Mouse (Mus musculus) liver, adult 2 months (tissue): ENCODE data around the gene Glud1. TPM values are rescaled to one million over a fixed set of nuclear protein-coding genes. Genes with fewer than 3 reads are reported as not detected.

Experiments used
- DNase-seq: peaks from one replicate; pipeline ENCODE4 v3.0.0-alpha.2; 2011; ENCODE audit warnings: low read depth, low spot score; ENCODE audit errors: extremely low read depth
- H3K27ac ChIP-seq: fragments of 200-500 bp; replicated peaks from 2 replicates; pipeline ENCODE4 v1.5.1; 2012; ENCODE audit warnings: low read depth, mild to moderate bottlenecking, control low read depth, inconsistent platforms, low read length; ENCODE audit not compliant: insufficient read depth
- H3K27me3 ChIP-seq: fragments of 200-500 bp; 2 replicates; pipeline ENCODE4 v1.6.1; 2012; ENCODE audit warnings: mild to moderate bottlenecking, moderate library complexity, low read length, inconsistent platforms; ENCODE audit not compliant: control insufficient read depth, insufficient read depth
- H3K36me3 ChIP-seq: fragments of 200-500 bp; 2 replicates; pipeline ENCODE4 v1.6.1; 2012; ENCODE audit warnings: low read length, inconsistent platforms; ENCODE audit not compliant: control insufficient read depth, insufficient read depth
- H3K4me1 ChIP-seq: fragments of 200-500 bp; 2 replicates; pipeline ENCODE4 v1.6.1; 2011; ENCODE audit warnings: low read length; ENCODE audit not compliant: control insufficient read depth, insufficient read depth
- H3K4me3 ChIP-seq: fragments of 200-500 bp; 2 replicates; pipeline ENCODE4 v1.5.1; 2011; ENCODE audit warnings: low read depth, mild to moderate bottlenecking, control low read depth, low read length, moderate library complexity; ENCODE audit not compliant: insufficient read depth
- H3K79me2 ChIP-seq: fragments of 200-500 bp; 2 replicates; pipeline ENCODE4 v1.6.1; 2012; ENCODE audit warnings: inconsistent platforms, mild to moderate bottlenecking, low read length, moderate library complexity; ENCODE audit not compliant: control insufficient read depth, insufficient read depth
- H3K9ac ChIP-seq: fragments of 200-500 bp; 2 replicates; pipeline ENCODE4 v1.6.1; 2012; ENCODE audit warnings: low read depth, mild to moderate bottlenecking, control low read depth, inconsistent platforms, low read length
- CTCF ChIP-seq: fragments of 200-500 bp; IDR thresholded peaks from 2 replicates; pipeline ENCODE4 v1.5.1; 2011; ENCODE audit warnings: low read depth, low read length, control low read depth
- POLR2A ChIP-seq: fragments of 200-500 bp; IDR thresholded peaks from 2 replicates; pipeline ENCODE4 v1.6.1; 2011; ENCODE audit warnings: low read length, control low read depth; ENCODE audit not compliant: insufficient read depth; ENCODE audit errors: extremely low read depth
- WGBS: fragments of 180-500 bp; shearing (Covaris S2); methylation state at CpG from one replicate; pipeline ENCODE4 v1.1.7; 2018; 5-methylcytosine and 5-hydroxymethylcytosine counted together
- polyA plus RNA-seq: library from polyadenylated mRNA; depleted of rRNA; stranded (reverse); fragments of >200 nt; gene quantifications from 2 replicates; pipeline ENCODE4 v1.2.3, GENCODE M21; 2012
- total RNA-seq: library from RNA; depleted of rRNA; stranded (reverse); fragments of >200 nt; gene quantifications from 2 replicates; pipeline ENCODE4 v1.2.3, GENCODE M21; 2014

The Glud1 gene
- total and polyA plus RNA-seq, 2 experiments, result 633 to 691 TPM

DNA sequence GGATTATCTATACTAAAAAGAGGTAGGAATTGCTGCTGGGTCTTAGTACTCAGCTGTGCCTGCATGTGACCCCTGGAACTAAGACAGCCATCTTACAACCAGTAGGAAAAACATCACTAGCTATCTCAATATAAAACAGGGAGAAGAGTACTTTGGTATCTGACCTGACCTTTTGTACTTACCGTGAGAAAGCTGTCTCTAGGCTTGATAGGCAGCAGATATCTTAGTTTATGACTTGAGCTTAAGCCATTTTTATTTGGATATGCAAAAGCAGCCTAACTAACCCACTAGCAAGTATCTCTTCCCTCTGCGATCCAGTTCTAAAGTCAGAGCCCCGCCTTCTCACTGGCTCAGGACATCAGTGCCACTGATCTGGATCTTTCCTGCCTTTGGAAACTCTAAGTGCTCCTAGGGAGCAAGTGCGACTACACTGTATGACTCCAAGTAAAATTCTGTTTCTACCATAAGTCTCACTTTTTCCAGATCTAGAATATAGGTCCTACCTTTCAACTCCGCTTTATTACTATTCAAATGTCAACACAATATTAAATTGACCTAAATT, 7.8 kb upstream of the Glud1 start:
- no peak overlapping the region for H3K9ac ChIP-seq
- H3K4me1 ChIP-seq, result peaks cover 32% of the 10 kb centered on the region
- no peaks in the 10 kb centered on the region for H3K27me3 ChIP-seq
- peaks cover 3% of the 10 kb centered on the region; the same call in 1 of the 2 replicates for H3K79me2 ChIP-seq
- TF ChIP-seq CTCF (no peak), POLR2A (no peak)
- 46% methylated on average over 5 of the region's 5 CpGs for WGBS
- peak overlapping the region; percentile 63 for H3K27ac ChIP-seq
- DNase-seq, result peak; percentile 85
- no peak overlapping the region for H3K4me3 ChIP-seq
- H3K36me3 ChIP-seq, result no peaks in the 10 kb centered on the region; the same call in 1 of the 2 replicates

DNA sequence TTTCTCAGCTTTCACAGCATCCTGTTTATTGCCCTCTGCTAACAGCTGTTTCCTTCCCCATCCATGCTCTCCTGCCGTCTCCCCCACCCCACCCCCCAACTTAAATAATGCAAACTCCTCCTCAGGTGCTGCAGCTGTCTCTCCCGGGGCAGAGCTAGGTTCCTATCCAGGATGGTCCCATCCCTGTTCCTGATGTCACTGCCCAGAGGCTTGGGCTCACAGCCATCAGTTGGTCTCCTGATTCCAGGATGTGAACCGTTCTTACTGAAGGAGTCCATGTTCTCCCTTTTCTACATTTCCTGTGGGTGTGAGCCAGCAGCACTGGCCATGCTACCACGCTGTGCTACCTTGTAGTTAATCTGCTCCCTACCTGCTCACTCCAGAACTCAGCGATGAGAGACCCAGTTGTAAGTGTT, 7.3 kb upstream of the Glud1 start:
- 36% methylated on average over 5 of the region's 5 CpGs for WGBS
- H3K79me2 ChIP-seq, result peaks cover 3% of the 10 kb centered on the region; the same call in 1 of the 2 replicates
- H3K36me3 ChIP-seq, result no peaks in the 10 kb centered on the region; the same call in 1 of the 2 replicates
- H3K9ac ChIP-seq, result no peak overlapping the region
- DNase-seq, result no peak
- H3K27me3 ChIP-seq, result no peaks in the 10 kb centered on the region
- peak overlapping the region; percentile 53; the same call in 1 of the 2 replicates for H3K27ac ChIP-seq
- TF ChIP-seq POLR2A, result no peak
- no peak for TF ChIP-seq CTCF
- peaks cover 32% of the 10 kb centered on the region for H3K4me1 ChIP-seq
- H3K4me3 ChIP-seq, result no peak overlapping the region

DNA sequence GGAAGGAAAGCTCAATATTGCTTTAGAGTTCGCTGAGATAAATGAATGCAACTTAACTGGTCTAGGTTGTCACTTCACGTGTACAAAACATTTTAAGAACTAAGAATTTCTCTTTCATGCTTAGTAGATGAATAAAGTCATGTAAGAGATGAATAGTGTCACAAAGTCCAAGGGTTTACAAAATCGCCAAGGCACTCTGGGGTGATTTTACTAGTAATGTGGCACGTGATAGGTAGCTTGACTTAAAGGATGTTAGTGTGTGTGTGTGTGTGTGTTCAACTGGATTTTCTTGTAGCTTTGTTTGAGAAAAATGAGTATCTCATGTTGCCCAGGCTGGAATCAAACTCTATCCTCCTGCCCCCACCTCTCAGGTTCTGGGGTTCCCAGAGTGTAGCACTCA, 1.3 kb upstream of the Glud1 start:
- H3K27ac ChIP-seq, result peak overlapping the region; percentile 93
- peak; percentile 69 for DNase-seq
- 50% methylated on average over 4 of the region's 4 CpGs for WGBS
- peaks cover 17% of the 10 kb centered on the region for H3K79me2 ChIP-seq
- no peak overlapping the region for H3K4me3 ChIP-seq
- H3K4me1 ChIP-seq, result peaks cover 8% of the 10 kb centered on the region
- H3K27me3 ChIP-seq, result no peaks in the 10 kb centered on the region
- peaks cover 2% of the 10 kb centered on the region for H3K36me3 ChIP-seq
- TF ChIP-seq CTCF (no peak), POLR2A (no peak)
- 0 out of 2 replicates have a peak overlapping the region, but pooled peaks have one; percentile 22 for H3K9ac ChIP-seq

DNA sequence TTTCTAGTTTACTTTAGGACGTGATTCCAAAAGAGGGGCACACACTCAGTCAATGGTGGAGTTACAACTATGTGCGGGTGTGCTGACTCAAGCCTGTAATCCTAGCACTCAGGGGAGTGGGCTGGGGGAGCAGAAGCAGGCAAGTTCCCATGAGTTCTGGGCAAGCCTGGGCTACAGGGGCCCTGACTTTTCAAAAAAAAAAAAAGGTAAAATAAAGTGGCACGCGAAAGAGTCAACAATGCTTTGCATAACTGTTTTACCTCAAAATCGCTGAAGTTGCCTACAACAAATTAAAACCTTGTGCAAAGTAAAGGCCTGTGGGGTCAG, 657 bp upstream of the Glud1 start:
- Histone ChIP-seq H3K36me3 (peaks cover 2% of the 10 kb centered on the region), H3K27me3 (no peaks in the 10 kb centered on the region), H3K4me1 (peaks cover 10% of the 10 kb centered on the region), H3K4me3 (peak overlapping the region; percentile 74), H3K79me2 (peaks cover 17% of the 10 kb centered on the region), H3K27ac (peak overlapping the region; percentile 93), H3K9ac (peak overlapping the region; percentile 90)
- whole genome bisulfite sequencing, result 2% methylated on average over 5 of the region's 5 CpGs
- no peak for DNase-seq
- TF ChIP-seq CTCF (no peak), POLR2A (no peak)

DNA sequence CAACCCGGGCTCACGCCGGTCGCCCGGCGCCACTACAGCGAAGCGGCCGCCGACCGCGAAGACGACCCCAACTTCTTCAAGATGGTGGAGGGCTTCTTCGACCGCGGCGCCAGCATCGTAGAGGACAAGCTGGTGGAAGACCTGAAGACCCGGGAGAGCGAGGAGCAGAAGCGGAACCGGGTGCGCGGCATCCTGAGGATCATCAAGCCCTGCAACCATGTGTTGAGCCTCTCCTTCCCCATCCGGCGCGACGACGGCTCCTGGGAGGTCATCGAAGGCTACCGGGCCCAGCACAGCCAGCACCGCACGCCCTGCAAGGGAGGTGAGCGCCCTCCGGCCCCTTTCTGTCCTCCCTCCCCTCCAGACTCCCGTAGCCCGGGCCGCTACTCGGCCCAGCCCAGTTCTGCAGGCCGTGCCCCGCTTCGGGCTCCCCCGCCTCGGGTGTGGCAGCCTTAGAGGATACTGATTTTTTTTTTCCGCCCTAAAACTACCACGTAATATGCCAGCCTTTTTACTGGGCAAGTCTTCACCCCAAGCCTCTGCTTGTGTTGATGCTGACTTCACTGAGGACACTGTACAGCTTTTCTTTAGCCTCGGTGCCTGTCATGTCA, 599 bp downstream of the Glud1 start:
- Histone ChIP-seq H3K27me3 (no peaks in the 10 kb centered on the region), H3K27ac (peak overlapping the region; percentile 98), H3K4me1 (peaks cover 6% of the 10 kb centered on the region), H3K36me3 (peaks cover 10% of the 10 kb centered on the region), H3K4me3 (peak overlapping the region; percentile 99), H3K79me2 (peaks cover 17% of the 10 kb centered on the region), H3K9ac (peak overlapping the region; percentile 100)
- WGBS, result under 1% methylated on average over 47 of the region's 47 CpGs
- DNase-seq, result no peak
- TF ChIP-seq CTCF, result no peak
- no peak for TF ChIP-seq POLR2A

DNA sequence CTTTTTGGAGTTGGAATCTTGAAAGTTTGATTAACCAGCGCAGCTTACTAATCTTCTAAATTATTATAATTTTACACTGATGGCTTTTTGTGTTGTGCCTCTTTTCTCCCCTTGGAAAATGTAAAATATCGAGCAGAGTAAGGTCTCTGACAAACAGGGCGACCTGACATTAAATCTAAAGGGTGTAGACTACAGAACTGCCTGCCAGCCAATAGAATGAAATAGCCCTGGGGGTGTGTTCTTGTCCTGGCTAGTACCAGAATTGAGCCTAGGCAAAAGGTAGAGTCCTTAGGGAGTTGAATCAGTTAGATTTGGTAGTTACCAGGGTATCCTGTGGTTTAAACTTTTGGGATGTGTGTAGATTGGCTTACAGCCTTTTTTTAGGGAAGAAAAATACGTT, 1.2 kb downstream of the Glud1 start:
- no peak for TF ChIP-seq CTCF
- no peak for TF ChIP-seq POLR2A
- Histone ChIP-seq H3K36me3 (peaks cover 16% of the 10 kb centered on the region), H3K4me1 (peaks cover 8% of the 10 kb centered on the region), H3K27me3 (no peaks in the 10 kb centered on the region), H3K9ac (peak overlapping the region; percentile 100), H3K27ac (peak overlapping the region; percentile 98), H3K4me3 (peak overlapping the region; percentile 99), H3K79me2 (peaks cover 17% of the 10 kb centered on the region)
- peak; percentile 85 for DNase-seq
- WGBS, result 2% methylated on average over 4 of the region's 4 CpGs
